Mouse (Mus musculus) T-helper 17 cell (primary cell): ENCODE measurements around the gene Itih5.

Experiments
- in situ Hi-C, 2 experiments: fragments of 300-600 bp; cut with MboI, MseI; formaldehyde crosslinking; loops; 1 replicate in 1 of 2; 2 replicates in 1 of 2; pipeline ENCODE4 v1.15.1; 2025; ENCODE audit warnings: high pct_unique_total_duplicates in 2 of 2

Gene Itih5

DNA sequence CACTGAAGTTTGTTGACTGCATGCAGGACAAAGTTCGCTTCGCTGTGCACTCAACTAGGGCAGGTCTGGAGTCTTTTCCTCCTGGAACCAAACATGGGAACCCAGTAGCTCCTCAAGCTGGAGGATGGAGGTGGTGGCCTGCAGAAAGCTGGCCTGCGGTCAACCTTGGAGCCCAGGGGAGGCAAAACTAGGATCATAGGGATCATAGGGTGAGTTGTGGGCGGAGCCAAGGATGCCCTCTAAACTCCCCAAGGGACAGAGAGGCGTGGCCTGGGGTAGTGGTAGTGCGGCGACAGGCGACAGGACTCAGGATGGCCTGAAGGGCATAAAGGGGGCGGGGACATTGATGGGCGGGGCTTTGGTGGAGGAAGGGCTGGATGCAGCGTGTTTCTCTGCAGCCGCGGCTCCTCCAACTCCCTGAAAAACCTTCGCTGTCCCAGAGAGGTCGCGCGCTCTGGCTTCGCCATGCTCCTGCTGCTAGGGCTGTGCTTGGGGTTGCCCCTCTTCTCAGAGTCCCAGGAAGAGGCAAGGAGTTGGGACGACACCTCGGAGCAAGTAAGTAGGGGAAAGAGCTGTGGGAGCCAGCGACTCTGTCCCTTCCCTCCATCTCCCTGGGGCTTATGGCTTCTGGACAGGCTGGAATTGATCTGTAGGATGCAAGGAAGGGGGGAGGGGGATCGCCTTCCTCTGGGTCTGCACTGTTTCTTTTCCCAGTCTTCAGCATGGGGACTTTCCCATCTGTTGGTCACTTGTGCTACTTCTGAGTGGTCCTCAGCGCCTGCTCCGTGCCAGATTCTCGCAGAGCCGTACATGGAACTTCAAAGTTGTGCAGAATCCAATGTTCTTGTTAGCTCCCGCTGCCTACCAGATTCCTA, at the start of gene Itih5:
Gene Itih5, plus strand, starts transcription at position 371 of the 875 bp plus-strand sequence.
- in situ Hi-C loops, result no loop called here

GRCm38 (mm10) chr2:10108535-10109189, 44.7 kb upstream of the Itih5 start:
- in situ Hi-C loops, result no loop called here

- in situ Hi-C loops, result no loop called here
These were observed 34.6 kb upstream of the Itih5 start for GRCm38 (mm10) chr2:10118751-10119150.

DNA sequence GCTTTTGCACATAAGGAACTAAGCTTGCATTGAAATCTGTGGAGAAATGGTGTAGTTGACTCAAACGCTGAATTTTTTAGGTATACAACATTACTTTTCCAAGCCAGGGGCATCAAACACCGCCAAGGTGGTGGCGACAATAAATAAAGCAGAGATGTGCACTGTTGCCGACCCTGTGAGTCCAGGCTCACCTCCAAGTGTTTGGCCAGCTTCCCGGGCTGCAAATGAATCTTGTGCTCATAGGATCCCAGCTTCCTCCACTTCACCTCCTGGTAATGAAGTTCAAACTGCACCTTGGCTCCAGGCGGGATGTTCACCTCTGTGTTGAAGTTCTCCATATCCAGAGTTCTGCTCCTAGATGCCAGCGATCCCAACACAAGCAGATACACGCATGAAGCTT, 34.1 kb upstream of the Itih5 start:
- in situ Hi-C loops, result no loop called here

DNA sequence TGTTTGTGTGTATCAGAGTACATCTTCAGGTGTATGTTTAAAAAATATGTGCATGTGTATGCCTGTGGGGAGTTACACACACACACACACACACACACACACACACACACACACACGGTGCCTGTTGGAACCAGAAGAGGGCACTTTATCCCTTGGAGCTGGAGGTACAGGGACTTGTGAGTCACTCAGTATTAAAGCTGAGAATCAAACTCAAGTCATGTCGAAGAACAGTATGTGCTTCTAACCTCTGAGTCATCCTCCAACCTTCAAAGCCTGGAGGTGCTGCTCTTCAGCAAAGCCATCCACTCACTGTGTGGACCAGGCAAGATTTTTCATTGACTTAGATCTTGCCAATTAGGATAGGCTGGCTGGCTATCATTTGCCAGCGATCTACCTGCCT, 31.5 kb upstream of the Itih5 start:
- in situ Hi-C loops, result no loop called here

- in situ Hi-C loops, result no loop called here
These were observed 27.2 kb upstream of the Itih5 start for GRCm38 (mm10) chr2:10126122-10126521.

- in situ Hi-C loops, result no loop called here
These were observed 25.9 kb upstream of the Itih5 start for GRCm38 (mm10) chr2:10127471-10127870.

GRCm38 (mm10) chr2:10128571-10128970, 24.8 kb upstream of the Itih5 start:
- in situ Hi-C loops, result no loop called here

DNA sequence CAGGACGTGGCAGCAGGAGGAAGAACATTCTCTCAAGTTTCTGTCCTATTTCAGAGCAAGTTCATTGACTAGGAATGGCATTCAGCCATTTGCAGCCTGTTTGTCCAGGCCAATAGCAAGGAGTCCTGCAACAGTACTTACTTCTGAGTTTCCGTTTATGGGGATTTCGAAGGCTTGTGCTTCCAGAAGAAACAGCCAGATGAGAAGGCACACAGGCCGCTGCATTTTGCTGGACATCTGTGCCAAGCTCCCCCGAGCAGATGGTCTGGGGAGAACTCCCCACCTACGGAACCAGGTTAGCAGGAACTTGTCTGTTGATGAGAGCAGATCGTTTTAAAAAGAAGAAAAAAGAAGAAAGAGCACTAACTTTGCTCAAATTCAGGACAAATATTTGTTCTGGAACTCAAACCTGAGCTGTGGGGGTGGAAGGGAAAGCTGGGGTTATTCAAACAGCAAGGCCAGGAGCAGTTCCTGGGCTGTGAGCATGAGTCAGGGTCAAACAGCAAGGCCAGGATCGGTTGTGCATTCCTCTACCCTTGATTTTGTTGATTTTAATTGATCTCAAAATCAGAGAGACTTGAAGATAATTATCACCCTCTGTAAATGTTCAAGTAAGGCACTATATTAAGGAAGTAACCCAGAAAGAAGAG, 22.9 kb upstream of the Itih5 start:
- in situ Hi-C loops, result no loop called here

DNA sequence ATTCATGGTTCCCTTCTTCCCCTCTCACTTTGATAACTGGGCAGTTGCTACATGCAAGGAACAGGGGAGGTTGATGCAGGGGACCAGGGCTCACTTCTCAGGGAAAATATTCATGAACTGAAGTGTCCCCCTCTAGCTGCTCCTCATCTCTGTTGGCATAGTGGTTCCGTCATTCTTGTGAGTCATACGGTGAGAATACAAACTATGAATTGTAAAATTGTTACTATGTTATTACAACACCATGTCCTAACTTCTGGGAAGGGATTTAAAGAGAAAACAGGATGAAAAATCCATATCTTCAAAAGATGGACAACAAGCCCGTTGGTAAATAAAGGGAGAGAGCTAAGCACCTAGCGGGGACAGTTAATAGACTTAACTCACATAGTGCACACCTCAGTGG, 22.1 kb upstream of the Itih5 start, which contains the start of gene Itih2:
Gene Itih2, minus strand, starts transcription at position 101 of the 400 bp plus-strand sequence.
- in situ Hi-C loops, result no loop called here

DNA sequence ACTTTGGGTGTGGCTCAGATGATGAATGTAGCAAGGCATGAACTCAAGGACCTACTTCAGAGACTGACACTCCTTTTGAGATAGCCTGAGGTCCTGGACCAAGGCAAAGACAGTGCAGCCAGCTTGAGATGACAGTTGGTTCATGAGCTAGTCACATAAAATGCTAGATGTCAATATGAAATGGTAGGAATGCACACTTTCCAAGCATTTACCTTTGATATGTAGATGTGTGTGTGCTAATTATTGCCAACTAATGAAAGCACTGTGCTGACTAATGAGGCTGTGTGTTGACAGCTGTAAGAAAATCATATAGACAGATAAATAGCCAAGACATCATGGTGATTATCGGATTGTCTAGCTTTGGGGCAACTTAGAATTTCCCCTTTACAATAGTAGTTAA, 21.2 kb upstream of the Itih5 start:
- in situ Hi-C loops, result no loop called here

DNA sequence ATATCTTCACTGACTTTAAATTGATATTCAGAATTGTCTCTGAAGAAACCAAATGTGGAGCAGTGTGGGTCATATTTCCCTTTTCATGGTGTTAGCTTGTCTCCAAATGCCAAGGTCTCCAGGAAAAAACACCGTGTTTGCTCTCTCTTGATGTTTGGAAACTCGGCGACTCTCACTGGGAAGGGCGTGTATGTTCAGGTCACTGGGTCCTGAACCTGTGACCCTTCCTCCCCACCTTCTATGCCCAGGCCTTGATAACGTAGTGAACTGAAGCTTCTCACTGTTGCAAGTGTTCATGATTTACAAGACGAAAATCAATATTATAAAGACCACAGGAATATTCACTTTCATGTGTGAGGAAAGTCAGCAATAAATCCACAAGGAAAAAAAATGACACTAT, 19.4 kb upstream of the Itih5 start:
- in situ Hi-C loops, result no loop called here

- in situ Hi-C loops, result loop anchor here in 1 of 2 experiments (5.0 kb wide), 1 partner anchor 155 kb away; no protein-coding TSS in a partner anchor
These were observed 16.1 kb upstream of the Itih5 start for GRCm38 (mm10) chr2:10137320-10137719.

GRCm38 (mm10) chr2:10140456-10140855, 12.9 kb upstream of the Itih5 start:
- in situ Hi-C loops, result no loop called here

DNA sequence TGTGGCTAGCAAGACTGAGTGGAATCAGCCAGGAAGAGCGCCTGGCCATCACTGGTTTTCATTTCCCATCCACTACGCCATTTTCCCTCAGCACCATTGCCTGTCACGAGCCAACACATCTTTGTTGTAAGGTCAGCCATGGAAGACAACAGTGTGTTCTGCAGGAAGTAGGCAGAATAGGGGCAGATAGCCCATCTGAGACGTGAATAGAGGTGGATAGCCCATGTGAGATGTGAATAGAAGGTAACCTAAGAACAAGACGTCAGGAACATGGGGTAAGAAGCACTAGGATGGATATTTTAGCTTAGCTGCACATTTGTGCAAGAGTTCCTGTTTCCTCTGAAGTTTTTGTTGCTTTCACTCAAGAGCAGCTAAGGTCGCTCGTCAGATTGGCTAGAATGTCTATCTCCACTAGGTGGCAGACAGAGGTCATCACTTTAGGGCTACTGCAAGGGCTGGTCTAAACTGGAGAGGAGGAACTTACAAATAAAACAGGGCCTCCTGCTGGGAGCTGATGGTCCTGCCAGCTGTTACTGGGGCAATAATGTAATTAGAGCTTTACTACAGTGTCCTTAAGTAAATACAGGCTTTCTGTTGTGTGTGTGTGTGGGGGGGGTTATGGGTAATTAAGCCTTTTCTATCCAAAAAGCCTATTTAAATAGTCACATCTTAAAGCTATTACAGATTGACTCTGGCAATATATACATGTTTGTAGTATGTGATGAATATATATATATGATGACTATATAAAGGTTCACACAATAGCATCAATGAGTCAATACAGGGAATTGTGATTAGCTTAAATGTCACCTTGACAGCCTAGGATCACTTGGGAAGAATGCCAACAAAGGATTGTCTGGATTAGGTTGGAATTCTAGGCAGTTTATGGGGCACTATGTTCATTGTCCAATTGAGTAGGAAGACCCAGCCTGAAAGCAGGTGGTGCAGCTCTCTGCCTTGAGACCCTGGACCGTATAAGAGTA, 10.6 kb upstream of the Itih5 start:
- in situ Hi-C loops, result no loop called here

- in situ Hi-C loops, result no loop called here
These were observed 7.9 kb upstream of the Itih5 start for GRCm38 (mm10) chr2:10145514-10145913.

DNA sequence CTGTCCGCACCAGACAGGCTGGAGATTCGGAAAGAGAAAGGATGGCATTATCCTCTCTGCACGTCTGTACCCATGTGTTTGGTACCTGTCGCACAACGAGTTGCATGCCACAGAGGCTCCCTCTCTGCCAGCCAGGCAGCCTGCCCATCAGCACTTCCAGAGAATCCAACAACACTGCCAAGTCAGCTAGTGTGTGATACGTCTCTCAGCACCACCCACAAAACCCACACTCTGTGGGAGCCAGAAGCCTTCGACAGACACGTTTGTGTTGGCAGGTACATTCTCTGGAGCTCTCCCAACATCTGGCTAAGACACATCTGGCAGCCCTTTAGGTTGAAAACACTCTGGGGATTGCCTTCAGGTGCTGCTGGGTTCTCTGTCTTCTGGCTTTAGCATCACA, 6.2 kb upstream of the Itih5 start:
- in situ Hi-C loops, result no loop called here

GRCm38 (mm10) chr2:10152590-10152989, 781 bp upstream of the Itih5 start:
- in situ Hi-C loops, result no loop called here

DNA sequence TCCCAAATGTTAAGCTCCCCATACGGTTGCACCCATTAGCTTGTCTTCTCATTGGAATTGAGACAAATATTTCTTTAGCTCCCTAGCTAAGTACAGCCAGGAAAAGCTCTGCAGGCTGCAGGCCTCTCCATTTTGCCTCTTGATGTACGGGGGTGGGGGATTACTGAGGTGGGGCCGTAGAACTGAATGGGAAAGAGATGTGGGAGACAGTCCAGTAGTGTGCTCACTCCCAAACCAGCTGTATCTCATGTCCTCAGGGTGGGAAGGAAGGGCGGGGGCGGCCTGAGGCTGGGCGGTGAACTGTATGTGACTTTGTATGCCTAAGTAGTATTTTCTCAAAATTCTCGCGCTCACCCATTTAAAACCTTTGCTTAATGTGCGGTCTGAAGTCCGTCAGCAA, 3.8 kb downstream of the Itih5 start:
- in situ Hi-C loops, result no loop called here

DNA sequence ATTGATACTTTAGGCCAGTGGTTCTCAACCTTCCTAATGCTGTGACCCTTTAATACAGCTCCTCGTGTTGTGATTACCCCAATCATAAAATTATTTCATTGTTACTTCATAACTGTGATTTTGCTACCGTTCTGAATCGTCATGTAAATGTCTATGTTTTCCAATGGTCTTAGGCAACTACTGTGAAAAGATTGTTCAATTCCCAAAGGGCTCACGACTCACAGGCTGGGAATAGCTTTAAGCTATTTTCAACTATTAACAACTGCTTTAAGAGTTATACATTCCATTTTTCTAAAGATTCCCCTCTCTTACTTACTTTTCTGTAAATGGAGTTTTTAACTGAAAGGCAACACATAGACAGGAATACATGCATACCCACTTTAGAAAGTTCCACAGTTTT, 8.6 kb downstream of the Itih5 start:
- in situ Hi-C loops, result no loop called here

DNA sequence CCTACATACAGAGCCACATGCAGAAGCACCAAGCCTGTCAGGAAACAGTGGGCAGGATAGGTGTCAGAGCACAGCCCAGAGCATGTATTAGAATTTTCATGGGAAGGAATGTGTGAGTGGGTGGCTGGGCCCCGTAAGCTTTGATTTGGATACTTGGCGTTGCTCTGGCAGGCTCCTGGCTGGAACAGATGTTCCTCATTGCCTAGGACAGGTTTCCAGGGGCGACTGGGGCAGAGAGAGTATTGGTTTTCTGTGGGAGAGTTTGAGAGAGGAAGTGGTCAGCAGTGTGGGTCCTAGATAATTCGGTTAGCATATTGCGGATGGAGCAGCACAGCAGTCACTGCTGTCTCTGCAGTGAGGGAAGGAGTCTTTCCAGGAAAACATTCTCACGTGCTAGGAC, 13.3 kb downstream of the Itih5 start:
- in situ Hi-C loops, result no loop called here
